Mouse (Mus musculus) bone marrow, adult 2 months (tissue): ENCODE data around the gene Tesk1.

Source experiments
- CTCF ChIP-seq: fragments of 200-500 bp; IDR thresholded peaks from 2 replicates; pipeline ENCODE4 v1.5.1; 2011; ENCODE audit warnings: low read length, control low read depth; ENCODE audit not compliant: control insufficient read depth, insufficient read depth
- POLR2A ChIP-seq: fragments of 200-500 bp; IDR thresholded peaks from 2 replicates; pipeline ENCODE4 v1.6.1; 2011; ENCODE audit warnings: low read depth, mild to moderate bottlenecking, control low read depth, low read length, borderline replicate concordance; ENCODE audit not compliant: control insufficient read depth

- TF ChIP-seq POLR2A (no peak), CTCF (peak; percentile 81)
Measured at GRCm38 (mm10) chr4:43431690-43432089, 10.0 kb upstream of the Tesk1 start.
